Mouse (Mus musculus) cerebellum, adult 2 months (tissue): Measurements from ENCODE around the gene Etfa. TPM values are rescaled to one million over a fixed set of nuclear protein-coding genes. Genes with fewer than 3 reads are reported as not detected.

Experiments used
- DNase-seq, 2 experiments: peaks; one replicate each; pipeline ENCODE4 v3.0.0; 2021
- H3K27ac ChIP-seq: fragments of 200-500 bp; 2 replicates; pipeline ENCODE4 v1.5.1; 2012; ENCODE audit warnings: low read length, control low read depth, inconsistent platforms; ENCODE audit not compliant: insufficient read depth
- H3K27me3 ChIP-seq: fragments of 200-500 bp; 2 replicates; pipeline ENCODE4 v1.6.1; 2012; ENCODE audit warnings: inconsistent platforms, mild to moderate bottlenecking, low read length, moderate library complexity; ENCODE audit not compliant: control insufficient read depth, insufficient read depth
- H3K4me1 ChIP-seq: fragments of 200-500 bp; 2 replicates; pipeline ENCODE4 v1.6.1; 2011; ENCODE audit warnings: low read length; ENCODE audit not compliant: control insufficient read depth, insufficient read depth
- H3K4me3 ChIP-seq: fragments of 200-500 bp; replicated peaks from 2 replicates; pipeline ENCODE3; 2011; ENCODE audit warnings: mild to moderate bottlenecking, low read depth, low read length, control low read depth; ENCODE audit not compliant: insufficient read depth
- CTCF ChIP-seq: fragments of 200-500 bp; IDR thresholded peaks from 2 replicates; pipeline ENCODE4 v1.5.1; 2011; ENCODE audit warnings: low read depth, mild to moderate bottlenecking, control low read depth, low read length, moderate library complexity, borderline replicate concordance; ENCODE audit not compliant: insufficient read depth
- POLR2A ChIP-seq: fragments of 200-500 bp; IDR thresholded peaks from 2 replicates; pipeline ENCODE4 v1.6.1; 2011; ENCODE audit warnings: low read length, control low read depth, borderline replicate concordance; ENCODE audit not compliant: insufficient read depth
- WGBS: fragments of 180-500 bp; shearing (Covaris S2); methylation state at CpG from one replicate; pipeline ENCODE4 v1.1.7; 2018; 5-methylcytosine and 5-hydroxymethylcytosine counted together
- polyA plus RNA-seq: library from polyadenylated mRNA; depleted of rRNA; stranded (reverse); fragments of >200 nt; gene quantifications from 2 replicates; pipeline ENCODE4 v1.2.3, GENCODE M21; 2012

Etfa gene
- polyA plus RNA-seq, 1 experiment: 62.3 TPM

GRCm38 (mm10) chr9:55429242-55429975 lies 82.6 kb downstream of the Etfa start:
- Histone ChIP-seq H3K27me3 (no peaks in the 10 kb centered on the region), H3K4me1 (peaks cover 38% of the 10 kb centered on the region), H3K4me3 (no peak overlapping the region), H3K27ac (no peak overlapping the region)
- TF ChIP-seq CTCF (peak; percentile 73; the same call in 1 of the 2 replicates), POLR2A (no peak)
- 37% methylated on average over 12 of the region's 12 CpGs for WGBS
- peak; percentile 68 for DNase-seq

- peaks cover 21% of the 10 kb centered on the region for H3K4me1 ChIP-seq
- H3K27ac ChIP-seq: no peak overlapping the region
- H3K27me3 ChIP-seq: no peaks in the 10 kb centered on the region
- no peak overlapping the region for H3K4me3 ChIP-seq
- no peak for DNase-seq
- 67% methylated on average over 7 of the region's 7 CpGs for WGBS
- no peak for TF ChIP-seq POLR2A
- no peak for TF ChIP-seq CTCF
These were observed 86.7 kb downstream of the Etfa start for GRCm38 (mm10) chr9:55425271-55425810.

- no peak for TF ChIP-seq POLR2A
- TF ChIP-seq CTCF: no peak
- H3K4me3 ChIP-seq: no peak overlapping the region
- H3K27me3 ChIP-seq: no peaks in the 10 kb centered on the region
- peak overlapping the region; percentile 79 for H3K27ac ChIP-seq
- 19% methylated on average over 14 of the region's 14 CpGs for WGBS
- peak; percentile 66 to 72 for DNase-seq
- H3K4me1 ChIP-seq: peaks cover 21% of the 10 kb centered on the region
These were observed 88.3 kb downstream of the Etfa start for GRCm38 (mm10) chr9:55423451-55424424.

- TF ChIP-seq CTCF: no peak
- no peak for TF ChIP-seq POLR2A
- H3K27ac ChIP-seq: no peak overlapping the region
- DNase-seq: no peak
- H3K27me3 ChIP-seq: no peaks in the 10 kb centered on the region
- 89% methylated on average over 3 of the region's 3 CpGs for WGBS
- peaks cover 21% of the 10 kb centered on the region for H3K4me1 ChIP-seq
- no peak overlapping the region for H3K4me3 ChIP-seq
These were observed 90.3 kb downstream of the Etfa start for GRCm38 (mm10) chr9:55421786-55422185.

GRCm38 (mm10) chr9:55411154-55411553 lies 100.9 kb downstream of the Etfa start:
- TF ChIP-seq POLR2A: no peak
- no peak for TF ChIP-seq CTCF
- no peak overlapping the region for H3K4me3 ChIP-seq
- no peaks in the 10 kb centered on the region for H3K27me3 ChIP-seq
- DNase-seq: no peak
- WGBS: 50% methylated on average over 6 of the region's 6 CpGs
- 0 out of 2 replicates have a peak overlapping the region, but pooled peaks have one; percentile 13 for H3K27ac ChIP-seq
- H3K4me1 ChIP-seq: peaks cover 21% of the 10 kb centered on the region

- 73% methylated on average over 6 of the region's 6 CpGs for WGBS
- TF ChIP-seq CTCF: no peak
- TF ChIP-seq POLR2A: no peak
- Histone ChIP-seq H3K4me1 (peaks cover 21% of the 10 kb centered on the region), H3K4me3 (no peak overlapping the region), H3K27ac (no peak overlapping the region), H3K27me3 (no peaks in the 10 kb centered on the region)
- DNase-seq: no peak
These were observed 101.6 kb downstream of the Etfa start for GRCm38 (mm10) chr9:55410430-55410829.

GRCm38 (mm10) chr9:55409833-55410232 lies 102.2 kb downstream of the Etfa start:
- H3K27me3 ChIP-seq: no peaks in the 10 kb centered on the region
- no peak for DNase-seq
- no peak overlapping the region for H3K27ac ChIP-seq
- no peak for TF ChIP-seq POLR2A
- TF ChIP-seq CTCF: peak; percentile 51; the same call in 1 of the 2 replicates
- H3K4me3 ChIP-seq: no peak overlapping the region
- 56% methylated on average over 3 of the region's 3 CpGs for WGBS
- peaks cover 21% of the 10 kb centered on the region for H3K4me1 ChIP-seq

GRCm38 (mm10) chr9:55408851-55409250 lies 103.2 kb downstream of the Etfa start:
- Histone ChIP-seq H3K27me3 (no peaks in the 10 kb centered on the region), H3K4me3 (no peak overlapping the region), H3K27ac (no peak overlapping the region), H3K4me1 (peaks cover 28% of the 10 kb centered on the region)
- no peak for DNase-seq
- WGBS: 23% methylated on average over 4 of the region's 4 CpGs
- TF ChIP-seq POLR2A (no peak), CTCF (no peak)
